Mouse (Mus musculus) liver, postnatal 0 days (tissue): ENCODE measurements around the gene Mycbp.

ENCODE experiments used
- CTCF ChIP-seq: sonication (generic); IDR thresholded peaks from 2 replicates; pipeline ENCODE4 v1.5.1; 2016; ENCODE audit warnings: antibody characterized with exemption, low read depth
- EP300 ChIP-seq: IDR thresholded peaks from 2 replicates; pipeline ENCODE4 v1.6.1; 2016; ENCODE audit warnings: antibody characterized with exemption, low read depth, mild to moderate bottlenecking

- TF ChIP-seq CTCF (no peak), EP300 (no peak)
Measured at GRCm38 (mm10) chr4:123948901-123949300, 44.3 kb downstream of the Mycbp start.
